Mouse (Mus musculus): ENCODE data around the gene Cfap126. TPM values are rescaled to one million over a fixed set of nuclear protein-coding genes. Genes with fewer than 3 reads are reported as not detected.
"Not testable (repeated sequence)": the region's sequence is repeated elsewhere in the genome, so short reads cannot be mapped to it uniquely, and the experiment has no call there.

The Cfap126 gene
- polyA plus RNA-seq (2015; fragmentation: Nextera tagmentation; extraction: Ambion mirVana) = 4.4 and 6.3 TPM in 2 replicates

- no peak for ATAC-seq (ENCODE audit: low FRiP score)
- Histone ChIP-seq H3K36me3 (no peaks in the 10 kb centered on the region), H3K9me3 (replicated peaks) (no peaks in the 10 kb centered on the region), H3K4me1 (peaks cover 31% of the 10 kb centered on the region), H3K27ac (replicated peaks) (peak within 1 kb of the TSS; percentile 67), H3K27me3 (replicated peaks) (no peaks in the 10 kb centered on the region), H3K9ac (replicated peaks) (peak within 1 kb of the TSS; percentile 45), H3K4me2 (peak within 1 kb of the TSS; percentile 80), H3K4me3 (replicated peaks) (peak within 1 kb of the TSS; percentile 48)
- under 1% methylated on average over 24 of the region's 24 CpGs for WGBS
These were observed at the start of gene Cfap126 for GRCm38 (mm10) chr1:171113873-171114299. Gene Cfap126 (plus strand): TSS chr1:171113918.

- peak within 1 kb of the TSS; percentile 34 for H3K4me3 ChIP-seq (replicated peaks)
- H3K27me3 ChIP-seq (replicated peaks) = peaks cover 42% of the 10 kb centered on the region
- not testable (repeated sequence) for H3K9ac ChIP-seq (replicated peaks); H3K9me3 ChIP-seq (replicated peaks); H3K27ac ChIP-seq (replicated peaks); H3K36me3 ChIP-seq
- ATAC-seq (ENCODE audit: low FRiP score) = peak; percentile 65
- peak within 1 kb of the TSS; percentile 51 for H3K4me2 ChIP-seq
- under 1% methylated on average over 43 of the region's 75 CpGs for WGBS
- peaks cover 11% of the 10 kb centered on the region for H3K4me1 ChIP-seq
These were observed 49.1 kb upstream of the Cfap126 start, which contains the start of gene Fcgr3 for GRCm38 (mm10) chr1:171064491-171065242. Gene Fcgr3 (minus strand): TSS chr1:171064935.

GRCm38 (mm10) chr1:171065243-171065587 is 48.5 kb upstream of the Cfap126 start:
- Histone ChIP-seq H3K4me1 (peaks cover 11% of the 10 kb centered on the region), H3K4me3 (replicated peaks) (peak overlapping the region; percentile 32), H3K4me2 (peak overlapping the region; percentile 47), H3K27me3 (replicated peaks) (peaks cover 45% of the 10 kb centered on the region)
- H3K9me3 ChIP-seq (replicated peaks); H3K27ac ChIP-seq (replicated peaks); H3K36me3 ChIP-seq; H3K9ac ChIP-seq (replicated peaks): not testable (repeated sequence)
- under 1% methylated on average over 23 of the region's 35 CpGs for WGBS
- peak; percentile 40 for ATAC-seq (ENCODE audit: low FRiP score)

- not testable (repeated sequence) for H3K9ac ChIP-seq (replicated peaks); H3K36me3 ChIP-seq; H3K9me3 ChIP-seq (replicated peaks); H3K27ac ChIP-seq (replicated peaks)
- WGBS = 5% methylated on average over 30 of the region's 45 CpGs
- ATAC-seq (ENCODE audit: low FRiP score) = peak; percentile 9
- Histone ChIP-seq H3K27me3 (replicated peaks) (peaks cover 46% of the 10 kb centered on the region), H3K4me2 (peak overlapping the region; percentile 51), H3K4me1 (peaks cover 11% of the 10 kb centered on the region), H3K4me3 (replicated peaks) (peak overlapping the region; percentile 34)
These were observed 48.0 kb upstream of the Cfap126 start for GRCm38 (mm10) chr1:171065768-171066167.

DNA sequence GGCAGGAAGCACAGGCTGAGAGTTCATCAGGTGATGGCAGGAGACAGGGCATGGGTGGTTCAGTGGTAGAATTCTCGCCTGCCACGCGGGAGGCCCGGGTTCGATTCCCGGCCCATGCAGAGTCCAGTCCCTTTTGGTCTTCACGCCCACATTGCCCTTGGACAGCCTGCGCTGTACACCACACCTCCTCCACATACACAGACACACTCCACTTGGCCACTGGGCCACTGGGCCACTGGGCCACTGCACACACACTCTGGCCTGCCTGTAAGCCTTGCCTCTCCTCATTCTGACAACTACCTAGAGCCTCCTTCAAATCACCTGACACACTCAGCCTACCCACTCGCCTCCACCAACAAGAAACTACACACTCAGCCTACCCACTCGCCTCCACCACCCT is 47.1 kb upstream of the Cfap126 start:
- Histone ChIP-seq H3K27me3 (replicated peaks) (peaks cover 45% of the 10 kb centered on the region), H3K4me1 (peaks cover 11% of the 10 kb centered on the region)
- WGBS = 38% methylated on average over 2 of the region's 10 CpGs
- H3K9ac ChIP-seq (replicated peaks); H3K4me2 ChIP-seq; H3K36me3 ChIP-seq; H3K4me3 ChIP-seq (replicated peaks); H3K27ac ChIP-seq (replicated peaks); H3K9me3 ChIP-seq (replicated peaks): not testable (repeated sequence)
- peak; percentile 25 for ATAC-seq (ENCODE audit: low FRiP score)

- Histone ChIP-seq H3K4me1 (peaks cover 11% of the 10 kb centered on the region), H3K27me3 (replicated peaks) (peaks cover 41% of the 10 kb centered on the region)
- H3K4me2 ChIP-seq; H3K9ac ChIP-seq (replicated peaks); ATAC-seq (ENCODE audit: low FRiP score); H3K9me3 ChIP-seq (replicated peaks); H3K27ac ChIP-seq (replicated peaks); H3K36me3 ChIP-seq; H3K4me3 ChIP-seq (replicated peaks): not testable (repeated sequence)
- 47% methylated on average over 5 of the region's 5 CpGs for WGBS
These were observed 45.8 kb upstream of the Cfap126 start for GRCm38 (mm10) chr1:171067928-171068327.

- peaks cover 39% of the 10 kb centered on the region for H3K27me3 ChIP-seq (replicated peaks)
- H3K9ac ChIP-seq (replicated peaks); H3K4me2 ChIP-seq; H3K9me3 ChIP-seq (replicated peaks); H3K27ac ChIP-seq (replicated peaks); ATAC-seq (ENCODE audit: low FRiP score); H3K4me1 ChIP-seq; H3K36me3 ChIP-seq; H3K4me3 ChIP-seq (replicated peaks): not testable (repeated sequence)
- 69% methylated on average over 3 of the region's 3 CpGs for WGBS
These were observed 44.2 kb upstream of the Cfap126 start for GRCm38 (mm10) chr1:171069508-171069907.

GRCm38 (mm10) chr1:171070879-171071278 is 42.8 kb upstream of the Cfap126 start:
- ATAC-seq (ENCODE audit: low FRiP score); H3K9ac ChIP-seq (replicated peaks); H3K4me1 ChIP-seq; H3K4me3 ChIP-seq (replicated peaks); H3K27ac ChIP-seq (replicated peaks); H3K36me3 ChIP-seq; H3K9me3 ChIP-seq (replicated peaks): not testable (repeated sequence)
- 22% methylated on average over 16 of the region's 16 CpGs for WGBS
- H3K4me2 ChIP-seq = peak overlapping the region; percentile 35
- H3K27me3 ChIP-seq (replicated peaks) = peaks cover 32% of the 10 kb centered on the region

DNA sequence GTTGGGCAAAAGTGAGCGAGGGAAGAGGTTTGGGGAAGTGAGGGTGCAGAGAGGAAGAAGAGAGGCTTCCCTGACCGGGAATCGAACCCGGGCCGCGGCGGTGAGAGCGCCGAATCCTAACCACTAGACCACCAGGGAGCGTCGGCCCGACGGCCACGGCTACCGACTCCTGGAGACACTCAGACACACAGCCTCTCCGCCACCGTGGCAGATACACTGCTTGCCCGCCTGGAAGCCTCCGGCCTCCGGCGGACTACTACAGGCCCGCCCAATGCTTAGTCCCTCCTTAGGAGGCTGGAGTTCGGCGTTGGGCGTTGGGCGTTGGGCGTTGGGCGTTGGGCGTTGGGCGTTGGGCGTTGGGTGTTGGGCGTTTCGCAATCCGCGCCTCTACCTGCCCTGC is 42.0 kb upstream of the Cfap126 start:
- H3K9me3 ChIP-seq (replicated peaks); H3K9ac ChIP-seq (replicated peaks); H3K27ac ChIP-seq (replicated peaks); H3K4me3 ChIP-seq (replicated peaks); H3K4me1 ChIP-seq; H3K4me2 ChIP-seq; H3K36me3 ChIP-seq: not testable (repeated sequence)
- WGBS = no CpG with 5 or more reads among the region's 35 CpGs
- H3K27me3 ChIP-seq (replicated peaks) = peaks cover 26% of the 10 kb centered on the region
- peak; percentile 40 for ATAC-seq (ENCODE audit: low FRiP score)

DNA sequence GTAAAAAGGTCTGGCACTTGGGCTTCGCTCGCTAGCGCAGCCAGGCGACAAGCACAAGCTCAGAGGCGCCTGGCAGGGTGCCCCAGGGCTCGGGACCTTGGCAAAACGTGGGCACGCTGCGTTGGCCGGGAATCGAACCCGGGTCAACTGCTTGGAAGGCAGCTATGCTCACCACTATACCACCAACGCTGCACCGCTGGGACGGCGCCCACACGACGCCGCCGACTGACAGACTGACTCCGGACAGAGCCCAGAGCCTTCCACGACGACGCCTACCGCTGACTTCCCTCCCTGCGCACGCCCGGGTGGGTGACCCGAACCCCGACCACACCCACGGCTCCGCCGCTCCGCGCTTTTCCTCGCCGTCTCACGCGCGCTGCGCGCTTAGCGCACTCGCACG is 41.5 kb upstream of the Cfap126 start:
- not testable (repeated sequence) for H3K9me3 ChIP-seq (replicated peaks); H3K4me1 ChIP-seq; H3K4me2 ChIP-seq; H3K4me3 ChIP-seq (replicated peaks); H3K9ac ChIP-seq (replicated peaks); H3K36me3 ChIP-seq; H3K27ac ChIP-seq (replicated peaks)
- no CpG with 5 or more reads among the region's 45 CpGs for WGBS
- peaks cover 28% of the 10 kb centered on the region for H3K27me3 ChIP-seq (replicated peaks)
- peak; percentile 16; the same call in 1 of the 2 replicates for ATAC-seq (ENCODE audit: low FRiP score)

GRCm38 (mm10) chr1:171074283-171074682 is 39.4 kb upstream of the Cfap126 start:
- H3K9me3 ChIP-seq (replicated peaks); H3K4me2 ChIP-seq; H3K4me3 ChIP-seq (replicated peaks); H3K9ac ChIP-seq (replicated peaks); H3K27ac ChIP-seq (replicated peaks); H3K36me3 ChIP-seq; H3K4me1 ChIP-seq: not testable (repeated sequence)
- peaks cover 30% of the 10 kb centered on the region for H3K27me3 ChIP-seq (replicated peaks)
- peak; percentile 15; the same call in 1 of the 2 replicates for ATAC-seq (ENCODE audit: low FRiP score)
- WGBS = 19% methylated on average over 4 of the region's 10 CpGs

- H3K4me1 ChIP-seq; H3K9ac ChIP-seq (replicated peaks); ATAC-seq (ENCODE audit: low FRiP score); H3K4me3 ChIP-seq (replicated peaks); H3K4me2 ChIP-seq; H3K27ac ChIP-seq (replicated peaks); H3K36me3 ChIP-seq; H3K9me3 ChIP-seq (replicated peaks): not testable (repeated sequence)
- 64% methylated on average over 5 of the region's 5 CpGs for WGBS
- H3K27me3 ChIP-seq (replicated peaks) = peaks cover 19% of the 10 kb centered on the region
These were observed 37.5 kb upstream of the Cfap126 start for GRCm38 (mm10) chr1:171076176-171076575.

Measured in neural tube, embryonic 15.5 days (tissue).